Mouse (Mus musculus) ovary, postnatal 36 days (tissue): Measurements from ENCODE around the gene Cacng4.

ENCODE experiments used
- DNase-seq: peaks from one replicate; pipeline ENCODE4 v3.0.0; 2022; ENCODE audit warnings: low spot score, mixed read lengths

The Cacng4 gene

GRCm38 (mm10) chr11:107716332-107716938, 77.9 kb downstream of the Cacng4 start, which contains the start of gene Cacng1:
Gene Cacng1, minus strand, starts transcription at chr11:107716522.
- DNase-seq, result no peak

- no peak for DNase-seq
Measured at GRCm38 (mm10) chr11:107714368-107714767, 80.0 kb downstream of the Cacng4 start.

GRCm38 (mm10) chr11:107710379-107710778, 84.0 kb downstream of the Cacng4 start:
- DNase-seq, result no peak

- DNase-seq, result no peak
Measured at GRCm38 (mm10) chr11:107707897-107708610, 86.3 kb downstream of the Cacng4 start.

GRCm38 (mm10) chr11:107705476-107706074, 88.8 kb downstream of the Cacng4 start:
- no peak for DNase-seq

GRCm38 (mm10) chr11:107705060-107705459, 89.3 kb downstream of the Cacng4 start:
- no peak for DNase-seq

GRCm38 (mm10) chr11:107703272-107704134, 90.9 kb downstream of the Cacng4 start:
- DNase-seq, result no peak

- DNase-seq, result no peak
Measured at GRCm38 (mm10) chr11:107699967-107700366, 94.4 kb downstream of the Cacng4 start.

GRCm38 (mm10) chr11:107693338-107693737, 101.0 kb downstream of the Cacng4 start:
- DNase-seq, result no peak

GRCm38 (mm10) chr11:107691569-107691968, 102.8 kb downstream of the Cacng4 start:
- DNase-seq, result no peak

- DNase-seq, result no peak
Measured at GRCm38 (mm10) chr11:107688480-107688879, 105.9 kb downstream of the Cacng4 start.

- DNase-seq, result no peak
Measured at GRCm38 (mm10) chr11:107686290-107686689, 108.1 kb downstream of the Cacng4 start.

GRCm38 (mm10) chr11:107683544-107684465, 110.6 kb downstream of the Cacng4 start:
- DNase-seq, result no peak

- DNase-seq, result no peak
Measured at GRCm38 (mm10) chr11:107682694-107683355, 111.5 kb downstream of the Cacng4 start.
